Mouse (Mus musculus) ZHBTc4 (cell line): ENCODE measurements around the gene March6.

Experiments used
- DNase-seq: peaks from one replicate; pipeline ENCODE4 v3.0.0-alpha.2; 2011; ENCODE audit warnings: low read depth, low spot score

The March6 gene

GRCm38 (mm10) chr15:31530659-31531445 lies at the start of gene March6:
Gene March6, minus strand, starts transcription at chr15:31531053.
- peak; percentile 95 for DNase-seq

- DNase-seq: no peak
Measured at GRCm38 (mm10) chr15:31576076-31576475, 45.2 kb upstream of the March6 start.

- DNase-seq: no peak
Measured at GRCm38 (mm10) chr15:31573692-31574091, 42.8 kb upstream of the March6 start.

- DNase-seq: no peak
Measured at GRCm38 (mm10) chr15:31573287-31573686, 42.4 kb upstream of the March6 start.

GRCm38 (mm10) chr15:31571906-31572722 lies 41.3 kb upstream of the March6 start:
- no peak for DNase-seq

- no peak for DNase-seq
Measured at GRCm38 (mm10) chr15:31570959-31571358, 40.1 kb upstream of the March6 start.

- DNase-seq: no peak
Measured at GRCm38 (mm10) chr15:31569325-31570022, 38.6 kb upstream of the March6 start.

GRCm38 (mm10) chr15:31568581-31568996 lies 37.7 kb upstream of the March6 start:
- DNase-seq: no peak

GRCm38 (mm10) chr15:31567431-31567830 lies 36.6 kb upstream of the March6 start:
- peak; percentile 65 for DNase-seq

GRCm38 (mm10) chr15:31565786-31566185 lies 34.9 kb upstream of the March6 start:
- DNase-seq: no peak

GRCm38 (mm10) chr15:31565184-31565583 lies 34.3 kb upstream of the March6 start, which contains the start of gene Cmbl:
Gene Cmbl, plus strand, starts transcription at chr15:31565389.
- DNase-seq: no peak

GRCm38 (mm10) chr15:31563577-31564546 lies 33.0 kb upstream of the March6 start:
- DNase-seq: no peak

- DNase-seq: no peak
Measured at GRCm38 (mm10) chr15:31562847-31563246, 32.0 kb upstream of the March6 start.

GRCm38 (mm10) chr15:31561976-31562375 lies 31.1 kb upstream of the March6 start:
- DNase-seq: peak; percentile 69

GRCm38 (mm10) chr15:31561390-31561789 lies 30.5 kb upstream of the March6 start:
- DNase-seq: no peak

GRCm38 (mm10) chr15:31554855-31555254 lies 24.0 kb upstream of the March6 start:
- DNase-seq: no peak

- DNase-seq: no peak
Measured at GRCm38 (mm10) chr15:31550381-31550780, 19.5 kb upstream of the March6 start.

GRCm38 (mm10) chr15:31547421-31547820 lies 16.6 kb upstream of the March6 start:
- DNase-seq: no peak

GRCm38 (mm10) chr15:31546291-31546690 lies 15.4 kb upstream of the March6 start:
- DNase-seq: no peak

- no peak for DNase-seq
Measured at GRCm38 (mm10) chr15:31545058-31545457, 14.2 kb upstream of the March6 start.

GRCm38 (mm10) chr15:31543246-31543645 lies 12.4 kb upstream of the March6 start:
- no peak for DNase-seq
